Mouse (Mus musculus): ENCODE results near the gene Nxnl1. TPM values are rescaled to one million over a fixed set of nuclear protein-coding genes. Genes with fewer than 3 reads are reported as not detected.

Gene Nxnl1
- polyA plus RNA-seq, 1 experiment from 2014 or later, result not detected

DNA sequence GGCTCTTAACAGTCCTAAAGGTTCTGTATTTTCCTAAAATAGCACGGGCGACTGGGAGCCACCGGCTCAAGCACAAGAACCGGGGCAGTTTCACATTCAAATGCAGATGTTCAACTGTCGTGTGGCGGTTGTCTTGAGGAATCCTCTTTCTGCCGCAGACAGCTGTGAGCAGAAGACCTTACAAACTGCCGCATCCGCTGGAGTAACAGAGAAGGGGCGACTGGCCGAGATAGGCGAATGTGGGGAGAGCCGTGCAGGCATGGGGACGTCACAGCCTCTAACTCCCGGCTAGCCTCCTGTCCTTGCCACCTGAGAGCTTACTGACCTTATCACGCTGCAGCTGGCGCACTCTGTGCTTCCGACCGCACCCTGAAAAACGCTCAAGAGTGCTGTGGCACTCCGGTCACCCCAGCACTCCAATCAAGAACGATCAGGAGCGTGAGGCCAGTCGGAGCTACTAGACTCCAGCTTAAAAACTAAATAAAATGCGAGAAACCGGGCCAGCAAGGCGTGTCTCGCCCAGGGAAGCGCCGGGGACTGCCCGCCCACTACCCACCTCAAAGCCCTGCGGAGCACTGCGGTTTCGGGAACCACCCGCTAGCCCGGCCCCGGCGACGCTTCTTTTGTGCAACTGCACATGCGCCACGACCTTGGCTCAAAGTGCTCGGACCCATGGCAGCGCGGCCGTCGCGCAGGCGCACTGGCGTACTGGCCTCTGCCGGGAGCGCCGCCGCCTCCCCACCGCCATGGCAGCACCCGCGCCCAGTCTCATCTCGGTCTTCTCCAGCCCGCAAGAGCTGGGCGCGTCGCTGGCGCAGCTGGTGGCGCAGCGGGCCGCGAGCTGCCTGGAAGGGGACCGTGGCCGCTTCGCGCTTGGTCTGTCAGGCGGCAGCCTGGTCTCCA is 25.3 kb upstream of the Nxnl1 start, which contains the start of gene Pgls:
TSS of gene Pgls (plus strand) at position 706 of the 903 bp plus-strand sequence.
- WGBS, result under 1% methylated on average over 68 of the region's 71 CpGs
- Histone ChIP-seq H3K36me3 (ENCODE audit: control insufficient read depth, insufficient read depth, low read length) (peaks cover 6% of the 10 kb centered on the region), H3K9me3 (ENCODE audit: control insufficient read depth, low read depth, low read length) (no peaks in the 10 kb centered on the region), H3K4me3 (ENCODE audit: low read depth, low read length) (peak within 1 kb of the TSS; percentile 90), H3K4me1 (ENCODE audit: control insufficient read depth, insufficient read depth, low read length) (peaks cover 18% of the 10 kb centered on the region; the same call in 1 of the 2 replicates), H3K4me2 (replicated peaks; ENCODE audit: low read depth, low read length) (peak within 1 kb of the TSS; percentile 80), H3K27ac (ENCODE audit: low read length) (peak within 1 kb of the TSS; percentile 97), H3K27me3 (ENCODE audit: control insufficient read depth, insufficient read depth, low read length) (no peaks in the 10 kb centered on the region), H3K9ac (replicated peaks; ENCODE audit: low read depth, low read length) (peak within 1 kb of the TSS; percentile 89)
- peak; percentile 84 for ATAC-seq (ENCODE audit: insufficient number of reproducible peaks, insufficient read depth, low FRiP score, low read depth)

DNA sequence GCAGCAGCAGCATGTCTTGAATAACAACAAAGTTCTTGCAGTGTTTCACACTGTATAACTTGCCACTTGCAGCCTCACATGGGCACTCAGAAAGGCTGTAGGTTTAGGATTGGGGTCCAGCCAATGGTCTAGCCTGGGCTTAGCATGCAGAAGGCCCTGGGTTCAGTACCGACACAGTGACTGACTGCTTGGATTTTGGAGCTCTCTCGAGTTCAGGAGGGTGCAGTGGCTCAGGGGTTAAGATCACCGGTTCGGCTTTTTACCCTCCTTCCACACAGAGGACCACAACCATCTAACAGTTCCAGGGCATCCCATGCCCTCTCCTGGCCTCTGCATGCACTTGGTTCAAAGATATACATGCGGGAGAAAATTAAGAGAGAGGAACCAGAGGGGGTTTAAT is 24.6 kb upstream of the Nxnl1 start:
- WGBS, result 14% methylated on average over 5 of the region's 5 CpGs
- H3K27ac ChIP-seq (ENCODE audit: low read length), result no peak overlapping the region; the same call in 1 of the 2 replicates

DNA sequence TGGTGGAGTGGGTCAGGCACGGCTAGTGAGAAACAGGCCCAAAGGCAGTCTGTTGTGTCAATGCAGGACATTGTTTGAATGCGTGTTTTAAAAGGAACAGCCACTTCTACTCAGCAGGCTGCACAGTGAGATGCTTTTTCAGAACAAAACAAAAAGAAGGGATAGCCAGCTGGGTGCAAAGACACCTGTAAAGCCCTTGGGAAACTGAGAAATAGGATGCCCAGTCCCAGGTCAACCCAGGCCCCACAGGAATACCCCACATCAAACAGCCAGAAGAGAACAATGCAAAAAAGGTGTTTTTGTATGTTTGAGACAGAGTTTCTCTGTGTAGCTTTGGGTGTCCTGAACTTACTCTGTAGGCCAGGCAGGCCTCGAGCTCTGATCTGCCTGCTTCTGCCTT is 22.4 kb upstream of the Nxnl1 start:
- Histone ChIP-seq H3K9ac (replicated peaks; ENCODE audit: low read depth, low read length) (no peak overlapping the region), H3K27me3 (ENCODE audit: control insufficient read depth, insufficient read depth, low read length) (no peaks in the 10 kb centered on the region), H3K27ac (ENCODE audit: low read length) (no peak overlapping the region), H3K4me1 (ENCODE audit: control insufficient read depth, insufficient read depth, low read length) (peaks cover 16% of the 10 kb centered on the region; the same call in 1 of the 2 replicates), H3K4me3 (ENCODE audit: low read depth, low read length) (no peak overlapping the region), H3K9me3 (ENCODE audit: control insufficient read depth, low read depth, low read length) (no peaks in the 10 kb centered on the region), H3K36me3 (ENCODE audit: control insufficient read depth, insufficient read depth, low read length) (peaks cover 5% of the 10 kb centered on the region), H3K4me2 (replicated peaks; ENCODE audit: low read depth, low read length) (no peak overlapping the region)
- whole genome bisulfite sequencing, result 69% methylated on average over 3 of the region's 3 CpGs
- ATAC-seq (ENCODE audit: insufficient number of reproducible peaks, insufficient read depth, low FRiP score, low read depth), result no peak

More for the DNA sequence above, 24.6 kb upstream of the Nxnl1 start:
- Histone ChIP-seq H3K27me3 (ENCODE audit: control insufficient read depth, insufficient read depth, low read length) (no peaks in the 10 kb centered on the region), H3K4me2 (replicated peaks; ENCODE audit: low read depth, low read length) (peak overlapping the region; percentile 80), H3K4me3 (ENCODE audit: low read depth, low read length) (peak overlapping the region; percentile 90), H3K4me1 (ENCODE audit: control insufficient read depth, insufficient read depth, low read length) (peaks cover 18% of the 10 kb centered on the region; the same call in 1 of the 2 replicates), H3K9ac (replicated peaks; ENCODE audit: low read depth, low read length) (peak overlapping the region; percentile 89; the same call in 1 of the 2 replicates), H3K36me3 (ENCODE audit: control insufficient read depth, insufficient read depth, low read length) (peaks cover 6% of the 10 kb centered on the region), H3K9me3 (ENCODE audit: control insufficient read depth, low read depth, low read length) (no peaks in the 10 kb centered on the region)
- no peak for ATAC-seq (ENCODE audit: insufficient number of reproducible peaks, insufficient read depth, low FRiP score, low read depth)

DNA sequence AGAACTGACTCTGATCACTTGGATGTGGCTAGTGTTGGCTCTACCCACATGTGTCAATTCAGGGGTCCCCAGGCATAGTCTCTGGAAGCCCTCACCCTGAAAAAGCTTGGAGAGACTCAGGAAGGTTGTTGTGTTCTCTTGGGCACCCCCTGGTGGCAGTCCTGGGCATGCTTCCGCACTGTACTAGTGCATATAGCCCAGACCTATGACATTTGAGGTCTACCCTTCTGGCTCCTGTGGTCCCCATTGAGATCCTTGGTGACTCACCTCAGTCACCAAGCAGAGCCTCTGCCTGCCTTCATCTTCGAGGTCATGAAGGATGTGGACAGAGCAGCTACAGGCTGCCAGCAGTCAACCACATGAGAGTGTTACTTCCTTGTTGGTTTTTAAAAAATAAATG is 20.5 kb upstream of the Nxnl1 start:
- H3K4me2 ChIP-seq (replicated peaks; ENCODE audit: low read depth, low read length), result no peak overlapping the region
- peaks cover 6% of the 10 kb centered on the region; the same call in 1 of the 2 replicates for H3K4me1 ChIP-seq (ENCODE audit: control insufficient read depth, insufficient read depth, low read length)
- H3K9me3 ChIP-seq (ENCODE audit: control insufficient read depth, low read depth, low read length), result no peaks in the 10 kb centered on the region
- WGBS, result 64% methylated on average over 2 of the region's 2 CpGs
- H3K27me3 ChIP-seq (ENCODE audit: control insufficient read depth, insufficient read depth, low read length), result no peaks in the 10 kb centered on the region
- no peak overlapping the region for H3K4me3 ChIP-seq (ENCODE audit: low read depth, low read length)
- no peak overlapping the region for H3K27ac ChIP-seq (ENCODE audit: low read length)
- H3K9ac ChIP-seq (replicated peaks; ENCODE audit: low read depth, low read length), result no peak overlapping the region
- H3K36me3 ChIP-seq (ENCODE audit: control insufficient read depth, insufficient read depth, low read length), result peaks cover 5% of the 10 kb centered on the region
- no peak for ATAC-seq (ENCODE audit: insufficient number of reproducible peaks, insufficient read depth, low FRiP score, low read depth)

DNA sequence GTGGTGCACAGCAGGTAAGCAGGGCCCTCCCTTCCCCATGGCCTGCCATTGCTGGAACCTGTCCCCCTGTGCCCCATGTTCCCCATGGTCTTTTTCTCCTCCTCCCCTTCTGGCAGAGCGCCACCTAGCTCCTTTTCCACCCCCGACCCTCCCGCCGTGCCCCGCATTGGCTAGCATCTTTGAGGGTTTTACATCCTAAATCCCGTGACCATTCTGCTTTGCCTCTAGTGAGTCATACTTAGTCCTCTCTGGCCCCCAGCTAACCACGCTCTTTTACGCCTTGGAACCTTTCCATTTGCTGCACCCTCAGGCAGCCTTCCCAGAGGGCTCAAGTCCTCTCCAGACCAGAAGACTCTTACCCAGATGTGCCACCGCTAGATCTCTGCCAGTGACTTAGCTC is 13.8 kb upstream of the Nxnl1 start:
- H3K36me3 ChIP-seq (ENCODE audit: control insufficient read depth, insufficient read depth, low read length), result no peaks in the 10 kb centered on the region; the same call in 1 of the 2 replicates
- ATAC-seq (ENCODE audit: insufficient number of reproducible peaks, insufficient read depth, low FRiP score, low read depth), result no peak
- no peak overlapping the region for H3K9ac ChIP-seq (replicated peaks; ENCODE audit: low read depth, low read length)
- no peak overlapping the region for H3K4me3 ChIP-seq (ENCODE audit: low read depth, low read length)
- 61% methylated on average over 9 of the region's 9 CpGs for WGBS
- H3K27ac ChIP-seq (ENCODE audit: low read length), result no peak overlapping the region
- H3K4me2 ChIP-seq (replicated peaks; ENCODE audit: low read depth, low read length), result no peak overlapping the region
- H3K27me3 ChIP-seq (ENCODE audit: control insufficient read depth, insufficient read depth, low read length), result no peaks in the 10 kb centered on the region
- no peaks in the 10 kb centered on the region for H3K9me3 ChIP-seq (ENCODE audit: control insufficient read depth, low read depth, low read length)
- H3K4me1 ChIP-seq (ENCODE audit: control insufficient read depth, insufficient read depth, low read length), result no peaks in the 10 kb centered on the region

DNA sequence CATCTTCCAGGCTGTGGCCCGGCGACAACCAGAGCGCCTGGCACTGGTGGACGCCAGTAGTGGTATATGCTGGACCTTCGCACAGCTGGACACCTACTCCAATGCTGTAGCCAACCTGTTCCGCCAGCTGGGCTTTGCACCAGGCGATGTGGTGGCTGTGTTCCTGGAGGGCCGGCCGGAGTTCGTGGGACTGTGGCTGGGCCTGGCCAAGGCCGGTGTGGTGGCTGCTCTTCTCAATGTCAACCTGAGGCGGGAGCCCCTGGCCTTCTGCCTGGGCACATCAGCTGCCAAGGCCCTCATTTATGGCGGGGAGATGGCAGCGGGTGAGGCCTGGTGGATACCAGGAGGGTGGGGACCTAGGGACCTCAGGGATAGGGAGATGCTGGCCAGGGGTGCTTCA is 13.1 kb upstream of the Nxnl1 start:
- WGBS, result 92% methylated on average over 14 of the region's 14 CpGs
- no peaks in the 10 kb centered on the region for H3K9me3 ChIP-seq (ENCODE audit: control insufficient read depth, low read depth, low read length)
- no peak overlapping the region for H3K4me2 ChIP-seq (replicated peaks; ENCODE audit: low read depth, low read length)
- H3K4me3 ChIP-seq (ENCODE audit: low read depth, low read length), result no peak overlapping the region
- H3K36me3 ChIP-seq (ENCODE audit: control insufficient read depth, insufficient read depth, low read length), result no peaks in the 10 kb centered on the region; the same call in 1 of the 2 replicates
- H3K27ac ChIP-seq (ENCODE audit: low read length), result no peak overlapping the region
- ATAC-seq (ENCODE audit: insufficient number of reproducible peaks, insufficient read depth, low FRiP score, low read depth), result no peak
- H3K9ac ChIP-seq (replicated peaks; ENCODE audit: low read depth, low read length), result no peak overlapping the region
- H3K27me3 ChIP-seq (ENCODE audit: control insufficient read depth, insufficient read depth, low read length), result no peaks in the 10 kb centered on the region
- H3K4me1 ChIP-seq (ENCODE audit: control insufficient read depth, insufficient read depth, low read length), result no peaks in the 10 kb centered on the region

DNA sequence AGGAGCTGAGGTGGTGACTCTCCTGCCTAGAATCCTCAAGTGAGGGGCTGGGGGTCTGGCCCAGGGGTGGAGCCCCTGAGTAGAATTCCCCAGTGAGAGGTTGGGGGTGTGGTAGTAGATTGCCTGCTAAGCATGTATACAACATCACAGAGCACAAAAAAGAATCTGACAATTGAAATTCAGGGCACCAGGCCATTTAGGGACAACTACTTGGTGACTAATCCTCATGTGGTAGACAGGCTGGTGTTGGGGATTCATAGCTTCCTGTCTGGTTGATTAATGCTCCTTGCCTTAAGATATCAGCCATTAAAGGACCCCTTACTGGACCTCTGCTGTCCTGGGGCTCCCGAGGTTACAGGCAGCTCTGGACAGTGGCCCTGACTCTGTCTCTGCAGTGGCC is 12.6 kb upstream of the Nxnl1 start:
- ATAC-seq (ENCODE audit: insufficient number of reproducible peaks, insufficient read depth, low FRiP score, low read depth), result no peak
- Histone ChIP-seq H3K4me2 (replicated peaks; ENCODE audit: low read depth, low read length) (no peak overlapping the region), H3K9me3 (ENCODE audit: control insufficient read depth, low read depth, low read length) (no peaks in the 10 kb centered on the region), H3K27ac (ENCODE audit: low read length) (no peak overlapping the region), H3K4me1 (ENCODE audit: control insufficient read depth, insufficient read depth, low read length) (no peaks in the 10 kb centered on the region), H3K4me3 (ENCODE audit: low read depth, low read length) (no peak overlapping the region), H3K27me3 (ENCODE audit: control insufficient read depth, insufficient read depth, low read length) (no peaks in the 10 kb centered on the region), H3K9ac (replicated peaks; ENCODE audit: low read depth, low read length) (no peak overlapping the region), H3K36me3 (ENCODE audit: control insufficient read depth, insufficient read depth, low read length) (no peaks in the 10 kb centered on the region; the same call in 1 of the 2 replicates)
- 50% methylated on average over 1 of the region's 1 CpGs for WGBS

DNA sequence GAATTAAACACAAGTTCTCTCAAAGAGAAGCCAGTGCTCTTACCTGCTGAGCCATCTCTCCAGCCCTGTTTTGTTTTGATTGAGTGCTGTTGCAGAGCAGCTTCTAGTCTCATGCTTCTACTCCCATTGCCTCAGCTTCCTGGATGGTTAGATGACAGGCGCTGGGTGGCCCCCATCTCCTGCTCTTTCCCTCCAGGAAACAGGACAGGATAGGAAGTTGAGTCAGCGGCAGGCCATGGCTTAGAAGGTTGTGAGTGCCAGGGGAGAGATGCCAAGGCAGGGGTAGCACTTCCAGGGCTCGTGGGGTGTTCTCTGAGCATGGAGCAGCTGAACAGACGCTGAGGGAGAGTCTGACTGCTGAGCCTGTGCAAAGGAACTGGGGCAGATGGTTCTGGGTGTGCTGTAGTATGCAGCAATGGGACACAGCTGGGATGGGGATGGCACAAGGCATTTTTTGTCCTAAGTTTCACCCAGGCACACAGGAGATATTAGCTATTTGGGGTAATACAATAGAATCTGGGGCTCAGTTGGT is 11.5 kb upstream of the Nxnl1 start:
- Histone ChIP-seq H3K4me3 (ENCODE audit: low read depth, low read length) (no peak overlapping the region), H3K27me3 (ENCODE audit: control insufficient read depth, insufficient read depth, low read length) (no peaks in the 10 kb centered on the region), H3K27ac (ENCODE audit: low read length) (no peak overlapping the region), H3K9ac (replicated peaks; ENCODE audit: low read depth, low read length) (no peak overlapping the region), H3K4me1 (ENCODE audit: control insufficient read depth, insufficient read depth, low read length) (no peaks in the 10 kb centered on the region), H3K4me2 (replicated peaks; ENCODE audit: low read depth, low read length) (no peak overlapping the region), H3K9me3 (ENCODE audit: control insufficient read depth, low read depth, low read length) (no peaks in the 10 kb centered on the region), H3K36me3 (ENCODE audit: control insufficient read depth, insufficient read depth, low read length) (no peaks in the 10 kb centered on the region; the same call in 1 of the 2 replicates)
- no peak for ATAC-seq (ENCODE audit: insufficient number of reproducible peaks, insufficient read depth, low FRiP score, low read depth)
- WGBS, result 76% methylated on average over 4 of the region's 4 CpGs
